Mouse (Mus musculus) limb, embryonic 14.5 days (tissue): Measurements from ENCODE around the gene Arhgap19. TPM values are rescaled to one million over a fixed set of nuclear protein-coding genes. Genes with fewer than 3 reads are reported as not detected.
A peak's percentile ranks its signal among the peaks of the same experiment; 100 is the strongest.

ENCODE experiments used
- ATAC-seq: fragments of 200-750 bp; cut with Nextera tagmentation; 2 replicates; pipeline ENCODE4 v1.8.0; 2017; ENCODE audit warnings: low read depth, moderate number of reproducible peaks, moderate TSS enrichment; ENCODE audit not compliant: low FRiP score
- DNase-seq: peaks from one replicate; pipeline ENCODE4 v3.0.0-alpha.2; 2015; ENCODE audit warnings: low spot score
- H3K27ac ChIP-seq: fragments of 300-500 bp; sonication (generic); replicated peaks from 2 replicates; pipeline ENCODE4 v1.5.1; 2014; ENCODE audit warnings: low read depth, mild to moderate bottlenecking, low read length, moderate library complexity, mixed read lengths
- H3K27me3 ChIP-seq: fragments of 300-500 bp; sonication (generic); 2 replicates; pipeline ENCODE4 v1.6.1; 2014; ENCODE audit warnings: low read length, mixed read lengths; ENCODE audit not compliant: control insufficient read depth, insufficient read depth
- H3K36me3 ChIP-seq: fragments of 300-500 bp; sonication (generic); 2 replicates; pipeline ENCODE4 v1.6.1; 2014; ENCODE audit warnings: mild to moderate bottlenecking, low read length, moderate library complexity, mixed read lengths; ENCODE audit not compliant: control insufficient read depth, insufficient read depth
- H3K4me1 ChIP-seq: fragments of 300-500 bp; sonication (generic); 2 replicates; pipeline ENCODE4 v1.6.1; 2014; ENCODE audit warnings: antibody characterized with exemption, low read length, mixed read lengths; ENCODE audit not compliant: control insufficient read depth, insufficient read depth
- H3K4me2 ChIP-seq: fragments of 300-500 bp; sonication (generic); replicated peaks from 2 replicates; pipeline ENCODE4 v1.6.1; 2014; ENCODE audit warnings: low read depth, mild to moderate bottlenecking, low read length, moderate library complexity; ENCODE audit not compliant: severe bottlenecking
- H3K4me3 ChIP-seq: fragments of 300-500 bp; sonication (generic); replicated peaks from 2 replicates; pipeline ENCODE4 v1.5.1; 2014; ENCODE audit warnings: low read length
- H3K9ac ChIP-seq: fragments of 300-500 bp; sonication (generic); 2 replicates; pipeline ENCODE4 v1.6.1; 2014; ENCODE audit warnings: mild to moderate bottlenecking, low read depth, low read length, moderate library complexity; ENCODE audit not compliant: severe bottlenecking
- H3K9me3 ChIP-seq: fragments of 300-500 bp; sonication (generic); 2 replicates; pipeline ENCODE4 v1.6.1; 2016; ENCODE audit warnings: low read length; ENCODE audit not compliant: control insufficient read depth
- POLR2A ChIP-seq: fragments of 200-500 bp; IDR thresholded peaks from 2 replicates; pipeline ENCODE4 v1.8.0; 2012; ENCODE audit warnings: inconsistent platforms, mild to moderate bottlenecking, moderate library complexity, borderline replicate concordance; ENCODE audit not compliant: insufficient read depth, insufficient read length; ENCODE audit errors: extremely low read depth
- WGBS: fragments of 180-500 bp; shearing (Covaris S2); extraction: QIAGEN DNeasy Blood & Tissue Kit; methylation state at CpG from one replicate; pipeline ENCODE4 v1.1.7; 2014; 5-methylcytosine and 5-hydroxymethylcytosine counted together
- polyA plus RNA-seq, 2 experiments: library from polyadenylated mRNA; depleted of rRNA in 1 of 2; stranded (reverse) in 1 of 2; unstranded in 1 of 2; fragments of >200 nt; fragmentation: Nextera tagmentation in 1 of 2; extraction: Ambion mirVana in 1 of 2; gene quantifications; 2 replicates each; pipeline versions ENCODE4 v1.2.1 to v1.2.3; 2012 to 2014

The Arhgap19 gene
- polyA plus RNA-seq, 2 experiments: 18.8 to 19.7 TPM

- peaks cover 3% of the 10 kb centered on the region; the same call in 1 of the 2 replicates for H3K4me1 ChIP-seq
- no peak overlapping the region for H3K4me3 ChIP-seq
- TF ChIP-seq POLR2A: no peak
- ATAC-seq (no peak), DNase-seq (no peak)
- H3K27ac ChIP-seq: no peak overlapping the region
- H3K27me3 ChIP-seq: no peaks in the 10 kb centered on the region
- H3K9me3 ChIP-seq: no peaks in the 10 kb centered on the region
- H3K36me3 ChIP-seq: no peaks in the 10 kb centered on the region
- H3K4me2 ChIP-seq: no peak overlapping the region
- 79% methylated on average over 5 of the region's 5 CpGs for WGBS
- H3K9ac ChIP-seq: no peak overlapping the region
Observed at GRCm38 (mm10) chr19:41824950-41825349, 23.1 kb upstream of the Arhgap19 start.

- Histone ChIP-seq H3K4me1 (no peaks in the 10 kb centered on the region), H3K9ac (no peak overlapping the region), H3K27me3 (no peaks in the 10 kb centered on the region), H3K27ac (no peak overlapping the region), H3K4me2 (no peak overlapping the region), H3K9me3 (no peaks in the 10 kb centered on the region), H3K36me3 (no peaks in the 10 kb centered on the region), H3K4me3 (no peak overlapping the region)
- ATAC-seq (no peak), DNase-seq (no peak)
- 77% methylated on average over 1 of the region's 1 CpGs for WGBS
- TF ChIP-seq POLR2A: no peak
Observed at GRCm38 (mm10) chr19:41822589-41822988, 20.7 kb upstream of the Arhgap19 start.

GRCm38 (mm10) chr19:41821436-41821835, 19.6 kb upstream of the Arhgap19 start:
- Histone ChIP-seq H3K9me3 (no peaks in the 10 kb centered on the region), H3K36me3 (no peaks in the 10 kb centered on the region), H3K4me1 (peaks cover 6% of the 10 kb centered on the region; the same call in 1 of the 2 replicates), H3K27me3 (no peaks in the 10 kb centered on the region), H3K27ac (no peak overlapping the region), H3K9ac (no peak overlapping the region), H3K4me3 (no peak overlapping the region), H3K4me2 (no peak overlapping the region)
- no peak for ATAC-seq
- WGBS: 5% methylated on average over 5 of the region's 5 CpGs
- no peak for TF ChIP-seq POLR2A
- DNase-seq: no peak

- Histone ChIP-seq H3K27me3 (no peaks in the 10 kb centered on the region), H3K36me3 (no peaks in the 10 kb centered on the region), H3K9ac (no peak overlapping the region), H3K27ac (no peak overlapping the region), H3K4me1 (peaks cover 6% of the 10 kb centered on the region; the same call in 1 of the 2 replicates), H3K4me3 (no peak overlapping the region), H3K9me3 (no peaks in the 10 kb centered on the region), H3K4me2 (no peak overlapping the region)
- WGBS: 87% methylated on average over 4 of the region's 4 CpGs
- DNase-seq (no peak), ATAC-seq (no peak)
- TF ChIP-seq POLR2A: no peak
Observed at GRCm38 (mm10) chr19:41818749-41819148, 16.9 kb upstream of the Arhgap19 start.

GRCm38 (mm10) chr19:41817325-41817724, 15.5 kb upstream of the Arhgap19 start:
- no peak for TF ChIP-seq POLR2A
- Histone ChIP-seq H3K27ac (peak overlapping the region; percentile 63; the same call in 1 of the 2 replicates), H3K4me2 (0 out of 2 replicates have a peak overlapping the region, but pooled peaks have one; percentile 9), H3K9me3 (no peaks in the 10 kb centered on the region), H3K27me3 (no peaks in the 10 kb centered on the region), H3K36me3 (no peaks in the 10 kb centered on the region), H3K4me3 (no peak overlapping the region), H3K4me1 (peaks cover 6% of the 10 kb centered on the region; the same call in 1 of the 2 replicates), H3K9ac (no peak overlapping the region)
- 40% methylated on average over 10 of the region's 10 CpGs for WGBS
- DNase-seq (no peak), ATAC-seq (peak; percentile 70; the same call in 1 of the 2 replicates)

- ATAC-seq: peak; percentile 75
- no peak overlapping the region for H3K9ac ChIP-seq
- H3K36me3 ChIP-seq: no peaks in the 10 kb centered on the region
- no peaks in the 10 kb centered on the region for H3K27me3 ChIP-seq
- DNase-seq: peak; percentile 41
- peaks cover 6% of the 10 kb centered on the region; the same call in 1 of the 2 replicates for H3K4me1 ChIP-seq
- H3K27ac ChIP-seq: peak overlapping the region; percentile 63; the same call in 1 of the 2 replicates
- TF ChIP-seq POLR2A: no peak
- H3K4me2 ChIP-seq: 0 out of 2 replicates have a peak overlapping the region, but pooled peaks have one; percentile 9
- H3K9me3 ChIP-seq: no peaks in the 10 kb centered on the region
- H3K4me3 ChIP-seq: no peak overlapping the region
- 39% methylated on average over 5 of the region's 5 CpGs for WGBS
Observed at GRCm38 (mm10) chr19:41816915-41817314, 15.1 kb upstream of the Arhgap19 start.
